Mouse (Mus musculus) right cerebral cortex, adult 2 months (tissue): ENCODE measurements at regions not wholly inside any gene's neighbourhood (a gene's known extent, or its start where the extent isn't known, plus 50 kb on each side); places are given as distances from the start of the nearest gene placed in this dataset.

Experiments
- DNase-seq, 2 experiments: peaks; one replicate each; pipeline ENCODE4 v3.0.0; 2021 to 2022; ENCODE audit warnings: low spot score in 2 of 2

GRCm38 (mm10) chr1:177616335-177617239 is 113.0 kb upstream of the 1700016C15Rik start:
- no peak for DNase-seq

- DNase-seq: no peak
Observed at GRCm38 (mm10) chr1:177620501-177621099, 109.0 kb upstream of the 1700016C15Rik start.

DNA sequence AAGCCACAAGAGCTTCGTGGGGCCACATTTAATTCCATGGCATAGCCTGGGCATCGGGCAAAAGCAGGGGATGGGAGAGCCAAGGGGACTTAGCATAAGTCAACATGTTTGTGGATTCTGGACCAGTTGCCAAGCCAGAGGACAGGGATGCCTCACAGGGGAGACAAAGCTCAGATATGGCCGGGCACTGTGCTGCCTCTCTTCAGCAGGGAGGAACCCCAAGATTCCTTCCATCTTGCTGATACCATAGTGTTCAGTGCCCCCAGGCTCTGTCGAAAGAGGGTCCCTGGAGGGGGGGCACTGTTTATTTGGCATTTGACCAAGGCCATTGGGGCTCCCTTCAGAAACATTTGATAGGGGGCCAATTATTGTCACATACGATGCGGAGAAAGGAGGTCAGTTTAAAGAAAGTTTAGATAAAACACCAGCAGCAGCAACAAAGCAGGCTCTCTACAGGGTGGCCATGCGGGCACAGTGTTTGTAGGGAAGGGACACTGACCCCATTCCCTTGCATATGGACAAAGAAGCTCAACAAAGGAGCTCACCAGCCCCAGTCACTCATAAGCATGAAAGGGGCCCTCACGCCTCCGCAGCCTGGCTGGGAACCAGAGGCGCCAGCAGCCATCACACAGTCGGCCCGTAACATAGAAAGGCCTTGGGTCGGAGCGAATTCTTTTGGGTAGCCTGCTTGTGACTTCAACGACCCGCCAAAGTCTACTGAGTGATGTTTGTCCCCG is 107.6 kb upstream of the 1700016C15Rik start:
- DNase-seq: no peak

GRCm38 (mm10) chr1:177623304-177623726 is 106.3 kb upstream of the 1700016C15Rik start:
- DNase-seq: no peak

- DNase-seq: no peak
Observed at GRCm38 (mm10) chr1:177623735-177624134, 105.9 kb upstream of the 1700016C15Rik start.

DNA sequence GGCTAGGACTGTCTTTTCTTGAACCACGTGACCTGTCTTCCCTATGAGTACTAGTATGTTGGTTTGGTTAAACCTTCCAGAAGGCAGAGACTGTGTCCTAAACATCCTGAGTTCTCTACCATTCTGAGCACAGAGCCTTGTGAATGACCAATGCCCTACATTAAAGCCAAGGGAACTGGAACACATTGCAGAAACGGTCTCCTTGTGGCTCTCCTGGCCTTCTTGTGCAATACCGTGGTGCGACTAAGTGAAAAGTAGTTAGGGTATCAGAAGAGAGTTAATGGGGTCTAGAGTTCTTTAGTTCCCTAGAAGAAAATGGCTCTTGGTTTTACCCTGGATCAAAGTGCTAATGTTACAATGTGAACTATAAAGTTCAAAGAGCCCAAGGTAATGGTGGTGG is 101.8 kb upstream of the 1700016C15Rik start:
- DNase-seq: no peak

- DNase-seq: no peak
Observed at GRCm38 (mm10) chr1:177633966-177634602, 95.5 kb upstream of the 1700016C15Rik start.

DNA sequence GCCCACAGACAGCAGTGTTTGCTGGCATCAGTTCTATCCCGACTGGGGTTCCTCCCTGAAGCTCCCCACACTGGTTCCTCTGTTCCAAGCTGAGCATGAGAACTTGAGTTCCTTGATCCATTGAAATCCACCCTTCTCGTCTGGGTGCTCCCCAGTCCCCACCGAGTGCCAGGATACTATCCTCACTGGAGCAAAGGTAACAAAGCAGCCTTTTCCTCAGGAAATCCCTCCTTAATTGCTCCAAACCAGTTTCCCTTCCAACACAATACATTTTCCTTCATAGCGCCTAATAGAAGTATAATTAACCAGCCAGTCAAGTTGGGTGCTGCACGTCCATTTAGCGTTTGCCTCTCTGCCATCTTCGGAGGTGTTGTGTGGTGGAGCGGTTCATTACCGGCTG is 92.6 kb upstream of the 1700016C15Rik start:
- DNase-seq: no peak

GRCm38 (mm10) chr1:177638381-177638780 is 91.2 kb upstream of the 1700016C15Rik start:
- DNase-seq: no peak

DNA sequence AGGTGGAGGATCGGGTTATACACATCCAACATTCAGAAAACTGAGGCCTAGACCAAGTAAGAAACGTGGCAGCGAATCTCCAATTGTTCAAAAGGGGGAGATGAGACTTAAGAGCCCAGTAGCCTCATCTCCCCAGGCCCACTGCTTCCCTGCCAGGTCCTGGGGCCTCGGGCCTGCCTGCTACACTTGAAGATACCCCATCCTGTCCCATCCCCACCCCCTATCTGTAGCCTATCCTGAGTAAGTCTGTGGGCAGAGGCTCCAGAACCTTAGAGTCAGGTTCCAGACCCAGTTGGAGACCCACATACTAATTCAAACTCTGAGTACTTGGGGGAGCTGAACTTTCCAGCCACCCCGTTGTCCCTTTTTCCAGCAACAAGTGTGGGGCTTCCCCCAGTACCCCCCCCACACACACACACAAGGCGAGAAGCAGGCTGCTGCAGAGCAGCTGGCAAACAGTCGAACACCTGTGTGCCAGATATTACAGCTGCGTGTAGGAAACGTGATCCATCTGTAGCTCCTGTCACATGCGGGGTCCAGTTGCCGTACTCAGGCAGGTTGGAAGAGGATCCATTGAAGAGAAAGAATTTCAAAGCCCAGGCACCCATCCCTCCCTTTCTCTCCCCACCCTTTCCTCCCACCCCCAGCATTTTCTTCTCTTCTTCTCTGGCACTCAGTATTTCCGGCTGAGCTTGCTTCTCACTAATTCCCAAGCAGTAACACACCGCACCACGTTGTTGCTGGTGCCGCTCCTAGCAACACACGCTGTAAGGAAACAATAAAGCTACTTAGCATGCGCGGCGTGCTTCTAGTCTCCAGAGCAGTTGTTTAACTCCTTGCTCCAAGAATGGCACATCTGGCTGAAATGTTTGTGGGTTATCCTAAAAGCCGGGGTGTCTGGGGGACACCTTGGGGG is 89.4 kb upstream of the 1700016C15Rik start:
- peak; percentile 55 to 56 for DNase-seq

GRCm38 (mm10) chr1:177642712-177643467 is 86.7 kb upstream of the 1700016C15Rik start:
- DNase-seq: no peak

DNA sequence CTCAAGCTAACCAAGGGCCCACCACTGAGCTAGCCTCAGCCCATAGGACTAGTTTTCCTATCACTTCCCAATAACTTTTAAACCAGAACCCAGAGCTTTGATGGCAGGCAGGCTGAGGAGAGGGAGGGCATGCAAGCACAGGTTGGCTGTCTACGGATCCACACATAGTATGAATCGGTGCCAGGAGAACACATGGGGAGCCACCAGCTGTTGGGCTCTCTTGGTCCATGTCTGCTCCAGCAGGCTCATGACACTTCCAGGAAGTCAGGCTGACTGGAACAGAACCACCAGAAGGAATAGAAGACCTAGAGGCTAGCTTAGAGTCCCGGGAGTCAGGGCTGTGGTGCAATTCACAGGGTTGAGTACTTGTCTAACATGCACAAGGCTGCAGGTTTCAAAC is 86.0 kb upstream of the 1700016C15Rik start:
- no peak for DNase-seq

GRCm38 (mm10) chr1:177644214-177644613 is 85.4 kb upstream of the 1700016C15Rik start:
- DNase-seq: no peak

- DNase-seq: no peak
Observed at GRCm38 (mm10) chr1:177645327-177645726, 84.3 kb upstream of the 1700016C15Rik start.

DNA sequence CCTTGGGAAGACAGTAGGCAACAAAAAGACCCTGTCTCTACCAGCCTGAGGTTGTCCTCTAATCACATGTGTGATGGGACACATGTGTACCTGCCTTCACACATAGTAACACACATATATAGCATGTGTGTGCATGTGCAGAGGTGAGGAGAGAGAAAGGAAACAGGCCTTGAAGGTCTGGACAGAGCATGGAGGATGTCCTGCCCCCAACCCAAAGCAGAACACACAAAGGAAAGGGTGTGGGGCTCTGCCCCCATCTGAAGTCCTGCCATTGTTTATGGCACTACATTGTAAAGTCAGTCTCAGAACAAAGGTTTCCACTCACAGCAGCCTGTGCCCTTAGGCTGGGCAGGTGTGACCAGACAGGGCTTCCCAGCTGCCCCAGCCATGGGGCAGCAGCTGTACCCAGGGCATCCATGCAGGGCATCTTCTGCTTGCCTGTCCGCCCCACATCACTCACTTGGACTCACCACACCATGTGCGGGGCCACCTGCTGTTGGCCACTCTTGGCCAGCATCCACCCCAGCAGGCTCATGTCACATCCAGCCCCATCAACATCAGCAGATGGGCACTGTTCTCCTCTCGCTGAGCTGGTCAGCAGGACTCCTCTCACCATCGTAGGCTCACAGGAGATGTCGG is 83.6 kb upstream of the 1700016C15Rik start:
- no peak for DNase-seq

GRCm38 (mm10) chr1:177647876-177648275 is 81.7 kb upstream of the 1700016C15Rik start:
- no peak for DNase-seq

DNA sequence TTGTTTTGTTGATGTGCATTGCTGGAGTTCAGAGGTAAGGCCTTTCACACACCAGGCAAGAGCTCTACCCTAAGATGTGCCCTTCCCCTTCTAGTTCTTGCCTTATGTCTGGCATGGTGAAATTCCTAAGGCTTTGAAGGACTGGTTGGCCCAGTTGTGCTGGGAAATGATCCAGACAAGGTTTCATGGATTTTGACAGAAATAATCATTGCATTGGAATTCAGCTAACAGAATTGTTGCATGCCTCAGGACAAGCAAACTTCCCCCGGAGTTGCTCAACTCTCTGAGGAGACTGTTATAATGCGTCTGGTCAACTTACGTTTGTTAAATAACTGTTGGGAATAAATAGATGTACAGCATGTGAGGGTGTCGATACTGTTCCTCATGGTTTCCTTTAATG is 80.6 kb upstream of the 1700016C15Rik start:
- DNase-seq: no peak

- DNase-seq: no peak
Observed at GRCm38 (mm10) chr1:177651219-177651618, 78.4 kb upstream of the 1700016C15Rik start.

DNA sequence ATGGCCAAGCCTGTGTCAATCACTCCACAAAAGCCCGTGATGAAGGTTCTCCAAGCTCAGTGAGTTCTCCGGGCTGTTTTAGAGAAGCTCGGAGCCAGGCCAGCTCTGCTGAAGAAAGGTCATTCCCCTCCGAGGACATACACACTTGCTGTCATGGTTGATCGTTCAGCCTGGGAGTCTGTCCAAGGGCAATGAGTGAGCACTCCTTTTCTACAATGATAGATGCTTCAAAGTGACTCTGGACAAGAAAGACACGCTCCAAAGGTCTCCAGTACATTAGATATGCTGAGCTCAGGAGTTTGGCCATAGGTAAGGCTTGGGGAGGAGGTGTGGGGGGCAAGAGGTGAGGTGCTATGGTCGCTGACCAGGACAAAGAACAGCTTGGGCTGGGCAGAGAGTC is 66.5 kb upstream of the 1700016C15Rik start:
- no peak for DNase-seq
